Mouse (Mus musculus) Patski (cell line): Measurements from ENCODE around the gene Wwp2. TPM values are rescaled to one million over a fixed set of nuclear protein-coding genes. Genes with fewer than 3 reads are reported as not detected.

Experiments
- ATAC-seq: fragments of 100-300 bp; one replicate; pipeline ENCODE4 v1.8.0; 2021
- CTCF ChIA-PET: fragments of 350-600 bp; sonication (Branson Sonifier 250); formaldehyde crosslinking; loops from one replicate; lab custom pipeline; 2022; ENCODE audit warnings: inconsistent platforms; lab: Charles Lee
- POLR2A ChIA-PET: fragments of 350-600 bp; sonication (Branson Sonifier 250); formaldehyde crosslinking; loops from one replicate; lab custom pipeline; 2022; ENCODE audit warnings: antibody characterized with exemption, inconsistent platforms; lab: Charles Lee
- DNase-seq: peaks from one replicate; pipeline ENCODE4 v3.0.0-alpha.2; 2011; ENCODE audit warnings: low read depth, low spot score
- H3K27me3 ChIP-seq: fragments of 371-371 bp; one replicate; pipeline ENCODE4 v1.5.1; 2021
- CTCF ChIP-seq: fragments of 100-300 bp; IDR thresholded peaks from one replicate; pipeline ENCODE4 v1.5.1; 2021
- in situ Hi-C: fragments of 300-500 bp; cut with MboI; formaldehyde crosslinking; loops from 3 replicates; pipeline ENCODE4 v1.11.1; 2018; ENCODE audit warnings: low pct_unique_long_range_greater_than_20kb, mixed read lengths
- polyA plus RNA-seq: library from polyadenylated mRNA; unstranded; gene quantifications from one replicate; pipeline ENCODE4 v1.2.3, GENCODE M21; 2021

Gene Wwp2
- polyA plus RNA-seq, 1 experiment from 2014 or later: 26.9 TPM

- peak; percentile 72 for ATAC-seq
- CTCF ChIA-PET: interaction anchor here (2.0 kb wide), 1 partner anchor 28 kb away, joined by 5 read pairs; no protein-coding TSS in a partner anchor
- H3K27me3 ChIP-seq: no peaks in the 10 kb centered on the region
- in situ Hi-C loops: no loop called here
- POLR2A ChIA-PET: no interaction called here
- TF ChIP-seq CTCF: no peak
- peak; percentile 24 for DNase-seq
These were observed 108.5 kb downstream of the Wwp2 start for GRCm38 (mm10) chr8:107544651-107545174.

DNA sequence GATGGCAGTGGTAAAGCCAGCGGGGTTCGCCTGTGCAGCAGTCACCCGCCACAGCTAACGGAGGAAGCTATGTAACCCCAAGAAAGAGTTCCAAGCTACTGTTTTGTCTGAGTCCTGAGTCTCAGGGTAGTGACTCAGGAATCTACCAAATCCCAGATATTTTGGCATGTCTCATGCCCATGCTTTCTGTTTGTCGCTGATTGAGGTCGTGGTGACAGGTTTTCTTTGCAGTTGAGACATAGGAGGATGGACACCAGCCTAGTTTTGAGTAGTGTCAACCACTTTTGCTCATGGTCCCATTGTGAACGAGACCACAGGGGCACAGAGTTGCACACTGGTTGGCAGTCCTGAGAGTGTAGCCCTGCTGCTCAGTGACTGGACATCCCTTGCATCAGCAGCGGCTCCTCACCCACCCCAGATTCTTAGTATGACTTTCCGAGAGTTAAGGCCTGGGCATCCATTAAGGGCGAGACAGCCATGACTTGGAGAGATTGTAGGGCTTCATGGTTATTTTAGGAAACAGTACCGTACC, 109.5 kb downstream of the Wwp2 start:
- CTCF ChIA-PET: interaction anchor here (1.7 to 2.0 kb wide), 2 partner anchors 10 to 27 kb away, joined by 5 to 7 read pairs; no protein-coding TSS in a partner anchor
- in situ Hi-C loops: no loop called here
- ATAC-seq: no peak

DNA sequence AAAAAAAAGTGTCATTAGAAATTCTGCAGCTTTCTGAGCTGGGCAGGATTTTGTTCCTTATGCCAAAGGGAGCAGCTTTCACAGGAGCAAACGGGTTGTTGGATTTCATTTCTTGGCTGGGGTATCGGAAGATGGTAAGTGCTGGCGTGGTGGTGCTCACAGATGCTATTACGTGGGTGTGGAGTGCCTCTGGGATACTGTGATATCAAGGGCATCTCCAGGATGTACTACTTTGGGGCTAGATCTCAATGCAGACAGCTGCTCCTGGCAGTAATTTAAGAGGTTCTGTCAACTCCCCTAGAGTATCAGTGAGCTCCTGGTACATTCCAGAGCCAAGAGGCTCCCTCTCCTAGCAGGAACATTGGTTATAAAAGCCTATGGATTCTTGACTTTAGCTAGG, 110.0 kb downstream of the Wwp2 start:
- CTCF ChIA-PET: interaction anchor here (1.7 to 2.0 kb wide), 2 partner anchors 10 to 26 kb away, joined by 5 to 7 read pairs; no protein-coding TSS in a partner anchor
- TF ChIP-seq CTCF: no peak
- in situ Hi-C loops: no loop called here
- ATAC-seq (no peak), DNase-seq (no peak)
- H3K27me3 ChIP-seq: no peaks in the 10 kb centered on the region
- POLR2A ChIA-PET: no interaction called here

More for the DNA sequence above, 109.5 kb downstream of the Wwp2 start:
- no peaks in the 10 kb centered on the region for H3K27me3 ChIP-seq
- TF ChIP-seq CTCF: no peak
- DNase-seq: no peak
- POLR2A ChIA-PET: no interaction called here

- POLR2A ChIA-PET: no interaction called here
- no peak for ATAC-seq
- CTCF ChIA-PET: interaction anchor here (1.7 kb wide), 1 partner anchor 9 kb away, joined by 7 read pairs; no protein-coding TSS in a partner anchor
- H3K27me3 ChIP-seq: no peaks in the 10 kb centered on the region
- in situ Hi-C loops: no loop called here
- TF ChIP-seq CTCF: no peak
- no peak for DNase-seq
These were observed 110.7 kb downstream of the Wwp2 start for GRCm38 (mm10) chr8:107546817-107547216.

DNA sequence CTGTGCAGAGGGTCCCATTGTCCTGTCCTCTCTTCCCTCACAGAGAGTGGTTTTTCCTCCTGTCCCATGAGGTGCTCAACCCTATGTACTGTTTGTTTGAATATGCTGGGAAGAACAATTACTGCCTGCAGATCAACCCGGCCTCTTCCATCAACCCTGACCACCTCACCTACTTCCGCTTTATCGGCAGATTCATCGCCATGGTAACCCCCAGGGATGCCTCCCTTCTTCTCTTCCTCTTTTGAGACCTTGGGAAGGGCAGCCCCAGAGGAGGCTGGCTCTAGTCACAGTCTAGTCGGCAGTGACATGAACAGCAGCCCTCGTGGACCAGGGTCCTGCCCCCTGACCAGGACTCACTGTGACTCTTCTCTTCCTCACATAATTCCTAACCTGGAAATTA, 116.1 kb downstream of the Wwp2 start:
- CTCF ChIA-PET: no interaction called here
- ATAC-seq (no peak), DNase-seq (no peak)
- TF ChIP-seq CTCF: no peak
- POLR2A ChIA-PET: no interaction called here
- no peaks in the 10 kb centered on the region for H3K27me3 ChIP-seq
- in situ Hi-C loops: no loop called here

DNA sequence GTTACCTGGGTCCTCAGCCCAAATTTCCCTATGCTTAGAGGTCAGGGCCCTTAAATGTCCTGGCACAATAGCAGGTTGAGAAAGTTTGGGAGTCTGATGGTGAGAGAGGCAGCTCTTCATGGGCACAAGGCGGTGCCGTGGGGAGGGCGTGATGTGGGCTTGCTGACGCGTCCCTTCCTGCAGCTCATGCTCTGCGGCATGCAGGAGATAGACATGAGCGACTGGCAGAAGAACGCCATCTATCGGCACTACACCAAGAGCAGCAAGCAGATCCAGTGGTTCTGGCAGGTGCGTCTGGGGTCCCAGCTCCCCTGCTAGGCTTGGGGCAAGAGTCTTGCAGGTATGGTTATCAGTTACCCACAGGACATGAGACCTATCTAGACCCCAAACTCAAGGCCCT, 119.1 kb downstream of the Wwp2 start:
- H3K27me3 ChIP-seq: no peaks in the 10 kb centered on the region
- ChIA-PET CTCF (interaction anchor here (1.0 to 2.6 kb wide), 6 partner anchors 9 to 107 kb away, joined by 3 to 7 read pairs (median 4); no protein-coding TSS in a partner anchor), POLR2A (interaction anchor here (0.8 to 1.1 kb wide), 2 partner anchors 18 to 32 kb away, joined by 3 to 4 read pairs; no protein-coding TSS in a partner anchor)
- TF ChIP-seq CTCF: no peak
- ATAC-seq: no peak
- in situ Hi-C loops: no loop called here
- DNase-seq: no peak

DNA sequence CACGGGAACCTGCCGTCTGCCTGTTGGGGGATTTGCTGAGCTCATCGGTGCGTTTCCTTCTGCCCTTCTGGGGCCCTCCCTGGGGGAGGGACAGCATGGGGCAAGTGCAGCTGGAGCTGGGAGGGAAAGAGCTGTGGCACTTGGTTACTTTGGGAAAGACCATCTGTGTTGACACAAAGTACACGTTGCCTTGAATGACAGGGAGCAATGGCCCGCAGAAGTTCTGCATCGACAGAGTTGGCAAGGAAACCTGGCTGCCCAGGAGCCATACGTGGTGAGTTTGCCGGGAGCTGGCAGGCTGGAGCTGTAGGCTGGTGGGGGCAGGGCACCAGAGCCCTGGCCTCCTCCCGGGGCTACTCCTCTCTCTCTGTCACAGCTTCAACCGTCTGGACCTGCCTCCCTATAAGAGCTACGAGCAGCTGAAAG, 120.4 kb downstream of the Wwp2 start:
- POLR2A ChIA-PET: no interaction called here
- TF ChIP-seq CTCF: no peak
- in situ Hi-C loops: no loop called here
- ATAC-seq (peak; percentile 60), DNase-seq (peak; percentile 9)
- no peaks in the 10 kb centered on the region for H3K27me3 ChIP-seq
- CTCF ChIA-PET: interaction anchor here (0.9 to 2.6 kb wide), 4 partner anchors 10 to 20 kb away, joined by 3 to 7 read pairs (median 4); no protein-coding TSS in a partner anchor

- POLR2A ChIA-PET: no interaction called here
- ATAC-seq (no peak), DNase-seq (no peak)
- TF ChIP-seq CTCF: no peak
- no peaks in the 10 kb centered on the region for H3K27me3 ChIP-seq
- CTCF ChIA-PET: interaction anchor here (1.4 to 1.8 kb wide), 2 partner anchors 11 kb away, joined by 4 to 12 read pairs; no protein-coding TSS in a partner anchor
- in situ Hi-C loops: no loop called here
These were observed 124.8 kb downstream of the Wwp2 start for GRCm38 (mm10) chr8:107560820-107561536.

DNA sequence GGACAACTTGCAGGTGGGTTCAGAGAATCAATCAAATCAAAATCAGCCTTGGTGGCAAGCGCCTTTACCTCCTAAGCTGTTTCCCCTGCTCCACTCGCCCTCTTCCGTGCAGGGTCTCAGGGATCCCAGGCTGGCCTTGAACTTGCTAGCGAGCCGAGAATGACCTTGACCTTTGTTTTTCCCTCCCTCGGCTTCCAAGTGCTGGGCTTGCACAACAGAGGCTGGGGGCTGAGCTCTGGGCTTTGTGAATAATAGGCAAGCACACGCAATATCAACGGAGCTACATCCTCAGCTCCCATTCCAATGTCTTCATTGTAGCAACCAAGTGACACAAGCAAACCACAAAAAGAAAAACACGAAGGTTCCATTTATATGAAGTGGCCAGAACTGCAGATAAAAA, 126.0 kb downstream of the Wwp2 start:
- ChIA-PET POLR2A (no interaction called here), CTCF (interaction anchor here (1.8 kb wide), 1 partner anchor 10 kb away, joined by 12 read pairs; no protein-coding TSS in a partner anchor)
- ATAC-seq (no peak), DNase-seq (no peak)
- H3K27me3 ChIP-seq: no peaks in the 10 kb centered on the region
- in situ Hi-C loops: no loop called here
- TF ChIP-seq CTCF: no peak

DNA sequence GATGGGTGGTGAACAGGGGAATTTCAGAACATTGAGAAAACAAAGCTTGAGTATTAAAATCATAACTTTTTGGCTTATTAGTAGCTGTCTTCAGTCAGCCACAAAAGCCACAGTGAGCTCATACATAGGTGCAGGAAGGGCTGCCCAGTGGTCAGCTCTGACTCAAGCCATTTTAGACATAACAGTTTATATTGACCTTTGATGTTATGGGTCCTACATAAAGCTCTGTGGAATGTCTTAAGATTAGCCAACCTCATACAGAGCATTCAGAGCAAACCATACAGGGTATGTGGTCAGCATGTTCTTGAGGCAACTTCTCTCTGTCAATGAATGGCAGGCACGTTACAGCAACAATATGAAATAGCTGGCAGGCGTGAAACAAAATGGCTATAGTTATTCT, 134.9 kb downstream of the Wwp2 start:
- ATAC-seq: no peak
- in situ Hi-C loops: loop anchor here (10.0 kb wide), 1 partner anchor 466 kb away; no protein-coding TSS in a partner anchor
- DNase-seq: no peak
- no peak for TF ChIP-seq CTCF
- no peaks in the 10 kb centered on the region for H3K27me3 ChIP-seq
- ChIA-PET CTCF (interaction anchor here (2.0 to 5.0 kb wide), 3 partner anchors 9 to 114 kb away, joined by 5 to 68 read pairs (median 12); no protein-coding TSS in a partner anchor), POLR2A (interaction anchor here (0.9 kb wide), 1 partner anchor 23 kb away, joined by 3 read pairs; no protein-coding TSS in a partner anchor)
